In genomic region chr6:114927400-114927799, GRCm38 (mm10) we compare ENCODE assay signal across 11 mouse cellular contexts. TPM values are rescaled to one million over a fixed set of nuclear protein-coding genes. Genes with fewer than 3 reads are reported as not detected.
DNase-seq lines count a peak whose midpoint lies in the region; TF ChIP-seq lines count a peak whose summit lies in the region.
"Had no signal": no experiment of that assay in that cellular context is flagged by ENCODE, and none has a peak within 500 bp of the region (broad histone marks: within the 10 kb centered on the region; RNA-seq: fewer than 3 reads in every experiment).

No protein-coding gene starts in this region.

- H3K27me3 ChIP-seq in E14TG2a.4 (ENCODE audit: insufficient read depth, low read length), result peaks cover 9% of the 10 kb centered on the region; the same call in 1 of the 2 replicates
- H3K27me3 ChIP-seq: heart, embryonic 13.5 days; limb, embryonic 12.5 days had no signal

- TF ChIP-seq CTCF in layer of hippocampus, adult 2 months (conservative IDR thresholded peaks at IDR 0.05), result peak; percentile 62
- peak; percentile 75 for TF ChIP-seq CTCF in E14TG2a.4 (conservative IDR thresholded peaks at IDR 0.05; ENCODE audit: low read length)
- TF ChIP-seq CTCF in embryonic fibroblast, embryonic 13.5 days (IDR thresholded peaks at IDR 0.05; ENCODE audit: borderline replicate concordance, insufficient read depth, low read length), result peak; percentile 5; the same call in 1 of the 2 replicates

- no peaks in the 10 kb centered on the region for H3K36me3 ChIP-seq in E14TG2a.4 (ENCODE audit: insufficient read depth, low read length)
- H3K36me3 ChIP-seq: heart, embryonic 13.5 days had no signal

- H3K4me3 ChIP-seq in layer of hippocampus, adult 2 months, result no peak overlapping the region
- no peak overlapping the region for H3K4me3 ChIP-seq in E14TG2a.4 (replicated peaks; ENCODE audit: low read length)
- no peak overlapping the region for H3K4me3 ChIP-seq in embryonic fibroblast, embryonic 13.5 days (ENCODE audit: insufficient read depth, low read length)
- H3K4me3 ChIP-seq: heart, embryonic 13.5 days; limb, embryonic 12.5 days; megakaryocyte, embryonic 14.5 days; myocyte had no signal

- peaks cover 4% of the 10 kb centered on the region; the same call in 1 of the 2 replicates for H3K9me3 ChIP-seq in E14TG2a.4 (ENCODE audit: low read length)

- no peak for DNase-seq in layer of hippocampus, adult 2 months (ENCODE audit: low spot score in 2 of 2)
- DNase-seq in layer of hippocampus, adult 11-12 months (ENCODE audit: low spot score), result no peak
- DNase-seq in A20 (ENCODE audit: low read depth, low spot score), result peak; percentile 38
- no peak for DNase-seq in frontal cortex, postnatal 10 days (ENCODE audit: low spot score in 2 of 2)
- no peak for DNase-seq in adrenal gland, postnatal 36 days

- no peak overlapping the region for H3K27ac ChIP-seq in layer of hippocampus, adult 2 months
- no peak overlapping the region for H3K27ac ChIP-seq in embryonic fibroblast, embryonic 13.5 days (ENCODE audit: insufficient read depth, low read length)
- H3K27ac ChIP-seq: heart, embryonic 13.5 days; limb, embryonic 12.5 days had no signal

- TF ChIP-seq POLR2A in embryonic fibroblast, embryonic 13.5 days (IDR thresholded peaks at IDR 0.05; ENCODE audit: low read depth, low read length), result no peak

- H3K4me1 ChIP-seq in E14TG2a.4 (replicated peaks; ENCODE audit: low read depth, low read length), result peaks cover 31% of the 10 kb centered on the region
- H3K4me1 ChIP-seq in embryonic fibroblast, embryonic 13.5 days (ENCODE audit: control insufficient read depth, insufficient read depth, low read length), result peaks cover 5% of the 10 kb centered on the region; the same call in 1 of the 2 replicates

RNA-seq across cellular contexts. Expression of gene Vgll4, which starts 42.4 kb away (rescaled TPM):
- total RNA-seq in layer of hippocampus, adult 2 months (2021), result 10 to 100 TPM; 44.2 to 44.8 TPM
- 31.1 and 36.4 TPM in 2 replicates for polyA plus RNA-seq in embryonic fibroblast, embryonic 13.5 days (2011; ENCODE audit: insufficient read length, low read depth, missing spikeins)
- total RNA-seq in adrenal gland, postnatal 36 days (2021), result 10 to 100 TPM; 54.7 to 57.4 TPM

Comparison
In these comparisons a context has a peak if more than half of its experiments do, and no peak if none do; other contexts are left out.
1. CTCF ChIP-seq: peak in every context shown above with its lines; median percentile 75 in E14TG2a.4; 62 in layer of hippocampus, adult 2 months; 5 in embryonic fibroblast, embryonic 13.5 days.